ENCODE assay signal across 24 mouse cellular contexts in genomic region chrX:106380608-106381007, GRCm38 (mm10).
DNase-seq lines count a peak whose midpoint lies in the region; ATAC-seq and TF ChIP-seq lines count a peak whose summit lies in the region.
"Had no signal": no experiment of that assay in that cellular context is flagged by ENCODE, and none has a peak within 500 bp of the region (broad histone marks: within the 10 kb centered on the region; RNA-seq: fewer than 3 reads in every experiment).

No protein-coding gene starts in this region.

- no peaks in the 10 kb centered on the region for H3K27me3 ChIP-seq in intestine, postnatal 0 days (replicated peaks; ENCODE audit: control insufficient read depth, insufficient read depth, low read length)
- H3K27me3 ChIP-seq in intestine, embryonic 16.5 days (replicated peaks; ENCODE audit: control insufficient read depth, insufficient read depth, low read length), result no peaks in the 10 kb centered on the region
- H3K27me3 ChIP-seq in stomach, postnatal 0 days (ENCODE audit: control insufficient read depth, insufficient read depth, low read length), result no peaks in the 10 kb centered on the region
- H3K27me3 ChIP-seq: embryonic facial prominence, embryonic 13.5 days; forebrain, embryonic 15.5 days; heart, embryonic 12.5 days; hindbrain, embryonic 13.5 days; neural tube, embryonic 13.5 days; stomach, embryonic 15.5 days had no signal

- peak; percentile 35 for TF ChIP-seq CTCF in intestine, postnatal 0 days (IDR thresholded peaks at IDR 0.05; ENCODE audit: low read depth)
- peak; percentile 30 for TF ChIP-seq CTCF in stomach, postnatal 0 days (IDR thresholded peaks at IDR 0.05; ENCODE audit: low read depth)

- no peak for TF ChIP-seq EP300 in stomach, postnatal 0 days (optimal IDR thresholded peaks at IDR 0.05)

- no peaks in the 10 kb centered on the region for H3K4me1 ChIP-seq in intestine, postnatal 0 days (replicated peaks; ENCODE audit: control insufficient read depth, insufficient read depth, low read length)
- H3K4me1 ChIP-seq in intestine, embryonic 16.5 days (ENCODE audit: control insufficient read depth, insufficient read depth, low read length), result no peaks in the 10 kb centered on the region
- H3K4me1 ChIP-seq in stomach, postnatal 0 days (replicated peaks; ENCODE audit: control insufficient read depth, insufficient read depth), result no peaks in the 10 kb centered on the region
- H3K4me1 ChIP-seq: embryonic facial prominence, embryonic 13.5 days; forebrain, embryonic 15.5 days; heart, embryonic 12.5 days; hindbrain, embryonic 13.5 days; limb, embryonic 10.5 days; neural tube, embryonic 13.5 days; stomach, embryonic 15.5 days had no signal

- H3K4me3 ChIP-seq in intestine, postnatal 0 days (ENCODE audit: low read depth, low read length), result no peak overlapping the region
- no peak overlapping the region for H3K4me3 ChIP-seq in intestine, embryonic 16.5 days (ENCODE audit: low read length)
- H3K4me3 ChIP-seq in stomach, postnatal 0 days (ENCODE audit: low read depth, low read length), result no peak overlapping the region
- H3K4me3 ChIP-seq: embryonic facial prominence, embryonic 13.5 days; forebrain, embryonic 15.5 days; heart, embryonic 12.5 days; hindbrain, embryonic 13.5 days; limb, embryonic 10.5 days; neural tube, embryonic 13.5 days; stomach, embryonic 15.5 days had no signal

- no peak overlapping the region for H3K4me2 ChIP-seq in intestine, postnatal 0 days (replicated peaks; ENCODE audit: low read depth)
- no peak overlapping the region for H3K4me2 ChIP-seq in intestine, embryonic 16.5 days (ENCODE audit: low read depth, low read length)
- no peak overlapping the region for H3K4me2 ChIP-seq in stomach, postnatal 0 days (replicated peaks; ENCODE audit: low read depth)
- H3K4me2 ChIP-seq: embryonic facial prominence, embryonic 13.5 days; forebrain, embryonic 15.5 days; heart, embryonic 12.5 days; hindbrain, embryonic 13.5 days; liver, embryonic 11.5 days; midbrain, embryonic 11.5 days; neural tube, embryonic 13.5 days; stomach, embryonic 15.5 days had no signal

- no peaks in the 10 kb centered on the region for H3K36me3 ChIP-seq in intestine, postnatal 0 days (ENCODE audit: control insufficient read depth, insufficient read depth)
- H3K36me3 ChIP-seq in intestine, embryonic 16.5 days (ENCODE audit: control insufficient read depth, insufficient read depth, low read length), result no peaks in the 10 kb centered on the region
- H3K36me3 ChIP-seq in stomach, postnatal 0 days (ENCODE audit: control insufficient read depth, insufficient read depth, low read length), result no peaks in the 10 kb centered on the region
- H3K36me3 ChIP-seq: embryonic facial prominence, embryonic 13.5 days; forebrain, embryonic 15.5 days; heart, embryonic 12.5 days; hindbrain, embryonic 13.5 days; limb, embryonic 10.5 days; neural tube, embryonic 13.5 days; stomach, embryonic 15.5 days had no signal

- peak; percentile 5 for DNase-seq in embryo, embryonic 10.5 days (ENCODE audit: low spot score)
- DNase-seq in embryo, embryonic 10 days (ENCODE audit: low spot score), result no peak
- peak; percentile 3 for DNase-seq in thymus, postnatal 0 days (ENCODE audit: low spot score)
- no peak for DNase-seq in thymus, adult 18-20 months
- no peak for DNase-seq in stomach, postnatal 0 days (ENCODE audit: low spot score)
- DNase-seq in lung, postnatal 14 days, result no peak
- DNase-seq: adrenal gland, postnatal 36 days; cerebellum, adult 18-20 months; cerebellum, postnatal 25 days; heart, postnatal 14 days; lung, adult 2 months; lung, postnatal 4 days; right cerebral cortex, postnatal 25 days had no signal

- no peaks in the 10 kb centered on the region for H3K9me3 ChIP-seq in intestine, postnatal 0 days (ENCODE audit: control insufficient read depth)
- H3K9me3 ChIP-seq in intestine, embryonic 16.5 days (ENCODE audit: control insufficient read depth, low read length), result no peaks in the 10 kb centered on the region
- H3K9me3 ChIP-seq in stomach, postnatal 0 days (ENCODE audit: control insufficient read depth, low read length), result no peaks in the 10 kb centered on the region
- H3K9me3 ChIP-seq: embryonic facial prominence, embryonic 13.5 days; forebrain, embryonic 15.5 days; heart, embryonic 12.5 days; hindbrain, embryonic 13.5 days; limb, embryonic 10.5 days; neural tube, embryonic 13.5 days; stomach, embryonic 15.5 days had no signal

- ATAC-seq in intestine, postnatal 0 days, result no peak
- no peak for ATAC-seq in intestine, embryonic 16.5 days
- ATAC-seq in stomach, postnatal 0 days (ENCODE audit: low FRiP score, low TSS enrichment), result no peak
- ATAC-seq: forebrain, embryonic 15.5 days had no signal

- no peak overlapping the region for H3K9ac ChIP-seq in intestine, postnatal 0 days (ENCODE audit: low read depth, low read length)
- no peak overlapping the region for H3K9ac ChIP-seq in intestine, embryonic 16.5 days (ENCODE audit: low read depth, low read length)
- no peak overlapping the region for H3K9ac ChIP-seq in stomach, postnatal 0 days (ENCODE audit: low read length)
- H3K9ac ChIP-seq: embryonic facial prominence, embryonic 13.5 days; forebrain, embryonic 15.5 days; heart, embryonic 12.5 days; hindbrain, embryonic 13.5 days; neural tube, embryonic 13.5 days; stomach, embryonic 15.5 days had no signal

- H3K27ac ChIP-seq in intestine, postnatal 0 days (ENCODE audit: low read depth, low read length), result no peak overlapping the region
- H3K27ac ChIP-seq in intestine, embryonic 16.5 days (ENCODE audit: low read length), result no peak overlapping the region
- H3K27ac ChIP-seq in stomach, postnatal 0 days (replicated peaks), result no peak overlapping the region
- H3K27ac ChIP-seq: embryonic facial prominence, embryonic 13.5 days; forebrain, embryonic 15.5 days; hindbrain, embryonic 13.5 days; limb, embryonic 10.5 days; neural tube, embryonic 13.5 days; stomach, embryonic 15.5 days had no signal

Comparison
In these comparisons a context has a peak if more than half of its experiments do, and no peak if none do; other contexts are left out.
1. DNase-seq: peak in embryo, embryonic 10.5 days (single experiment) and thymus, postnatal 0 days (single experiment); none in embryo, embryonic 10 days (single experiment), thymus, adult 18-20 months (0 of 2), stomach, postnatal 0 days (single experiment) and lung, postnatal 14 days (single experiment).